Mouse (Mus musculus) small intestine, adult 2 months (tissue): ENCODE data around the gene Tcap.

Experiments used
- CTCF ChIP-seq: fragments of 200-500 bp; IDR thresholded peaks from 2 replicates; pipeline ENCODE4 v1.5.1; 2012; ENCODE audit warnings: low read depth, mild to moderate bottlenecking, control low read depth, inconsistent platforms, low read length, moderate library complexity, mixed read lengths; ENCODE audit not compliant: insufficient replicate concordance, insufficient read length; ENCODE audit errors: extremely low read depth
- POLR2A ChIP-seq: fragments of 200-500 bp; IDR thresholded peaks from 2 replicates; pipeline ENCODE4 v1.6.1; 2012; ENCODE audit warnings: low read depth, mild to moderate bottlenecking, control low read depth, inconsistent platforms, low read length, moderate library complexity

GRCm38 (mm10) chr11:98397946-98398345, 14.3 kb downstream of the Tcap start:
- TF ChIP-seq POLR2A = no peak
- no peak for TF ChIP-seq CTCF
